Mouse (Mus musculus) embryonic facial prominence, embryonic 13.5 days (tissue): ENCODE data around the gene Elp1. TPM values are rescaled to one million over a fixed set of nuclear protein-coding genes. Genes with fewer than 3 reads are reported as not detected.
A peak's percentile ranks its signal among the peaks of the same experiment; 100 is the strongest.

Experiments
- ATAC-seq: fragments of 200-750 bp; cut with Nextera tagmentation; 2 replicates; pipeline ENCODE4 v1.8.0; 2017; ENCODE audit warnings: low read depth; ENCODE audit not compliant: insufficient number of reproducible peaks, insufficient read depth, low FRiP score, low TSS enrichment
- H3K27ac ChIP-seq: fragments of 300-500 bp; sonication (generic); 2 replicates; pipeline ENCODE4 v1.5.1; 2015; ENCODE audit warnings: moderate library complexity, mild to moderate bottlenecking, inconsistent platforms
- H3K27me3 ChIP-seq: fragments of 300-500 bp; sonication (generic); 2 replicates; pipeline ENCODE4 v1.6.1; 2015; ENCODE audit warnings: mild to moderate bottlenecking, inconsistent platforms
- H3K36me3 ChIP-seq: fragments of 300-500 bp; sonication (generic); 2 replicates; pipeline ENCODE4 v1.6.1; 2015; ENCODE audit warnings: mild to moderate bottlenecking, inconsistent platforms
- H3K4me1 ChIP-seq: fragments of 300-500 bp; sonication (generic); 2 replicates; pipeline ENCODE4 v1.6.1; 2015; ENCODE audit warnings: inconsistent platforms
- H3K4me2 ChIP-seq: fragments of 300-500 bp; sonication (generic); 2 replicates; pipeline ENCODE4 v1.6.1; 2015; ENCODE audit warnings: moderate library complexity, mild to moderate bottlenecking, inconsistent platforms
- H3K4me3 ChIP-seq: fragments of 300-500 bp; sonication (generic); 2 replicates; pipeline ENCODE4 v1.5.1; 2015; ENCODE audit warnings: mild to moderate bottlenecking, inconsistent platforms
- H3K9ac ChIP-seq: fragments of 300-500 bp; sonication (generic); 2 replicates; pipeline ENCODE4 v1.6.1; 2015; ENCODE audit warnings: mild to moderate bottlenecking, inconsistent platforms
- H3K9me3 ChIP-seq: fragments of 300-500 bp; sonication (generic); 2 replicates; pipeline ENCODE4 v1.6.1; 2016; ENCODE audit warnings: inconsistent platforms
- WGBS: fragments of 180-500 bp; shearing (Covaris S2); methylation state at CpG from one replicate; pipeline ENCODE4 v1.1.7; 2015; ENCODE audit warnings: mixed read lengths; 5-methylcytosine and 5-hydroxymethylcytosine counted together
- polyA plus RNA-seq: library from polyadenylated mRNA; unstranded; fragments of >200 nt; fragmentation: Nextera tagmentation; extraction: Ambion mirVana; gene quantifications from 2 replicates; pipeline ENCODE4 v1.2.1, GENCODE M21; 2015

Elp1 gene
- polyA plus RNA-seq, 1 experiment from 2014 or later = 52.2 TPM

DNA sequence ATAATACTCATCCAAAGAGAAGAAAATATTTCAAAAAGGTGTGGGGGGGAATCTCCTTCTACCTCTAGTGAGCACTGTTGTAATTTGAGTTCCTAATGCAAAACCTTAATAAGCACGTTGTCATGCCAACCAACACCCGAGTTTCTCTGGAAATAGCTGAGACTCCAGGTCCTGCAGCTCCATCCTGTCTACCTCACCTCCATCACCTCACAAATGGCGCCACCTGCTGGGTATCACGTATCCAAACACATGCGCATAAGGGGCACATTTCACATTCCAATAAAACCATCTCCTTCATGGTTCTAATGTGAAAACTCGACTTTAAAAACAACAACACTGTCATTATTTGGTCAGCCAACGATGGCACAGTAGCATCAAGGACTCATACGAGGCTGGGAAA is 76.3 kb downstream of the Elp1 start:
- Histone ChIP-seq H3K4me3 (no peak overlapping the region), H3K27me3 (no peaks in the 10 kb centered on the region), H3K27ac (no peak overlapping the region), H3K36me3 (no peaks in the 10 kb centered on the region), H3K4me1 (no peaks in the 10 kb centered on the region), H3K9ac (no peak overlapping the region), H3K9me3 (0 out of 2 replicates have a peak, but pooled peaks cover 3% of the 10 kb centered on the region), H3K4me2 (no peak overlapping the region)
- ATAC-seq = no peak
- 51% methylated on average over 8 of the region's 8 CpGs for WGBS

DNA sequence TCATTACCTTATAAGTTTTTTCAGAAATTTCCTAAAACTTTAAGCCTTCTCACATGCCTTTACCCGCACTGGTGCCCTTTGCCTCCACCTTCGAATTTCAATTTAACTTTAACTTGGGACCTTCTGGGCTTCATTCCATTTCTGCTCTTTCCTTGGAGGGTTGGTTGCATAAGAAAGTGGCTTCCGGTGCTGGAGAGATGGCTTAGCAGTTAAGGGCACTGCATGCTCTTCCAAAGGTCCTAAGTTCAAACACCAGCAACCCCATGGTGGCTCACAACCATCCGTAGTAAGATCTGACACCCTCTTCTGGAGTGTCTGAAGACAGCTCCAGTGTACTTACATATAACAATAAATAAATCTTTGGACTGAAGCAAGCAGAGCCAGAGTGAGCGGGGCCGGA is 78.9 kb downstream of the Elp1 start:
- Histone ChIP-seq H3K9me3 (0 out of 2 replicates have a peak, but pooled peaks cover 3% of the 10 kb centered on the region), H3K9ac (no peak overlapping the region), H3K4me1 (peaks cover 10% of the 10 kb centered on the region; the same call in 1 of the 2 replicates), H3K27me3 (no peaks in the 10 kb centered on the region), H3K4me3 (no peak overlapping the region), H3K27ac (no peak overlapping the region), H3K36me3 (no peaks in the 10 kb centered on the region), H3K4me2 (no peak overlapping the region)
- no peak for ATAC-seq
- 94% methylated on average over 6 of the region's 6 CpGs for WGBS

DNA sequence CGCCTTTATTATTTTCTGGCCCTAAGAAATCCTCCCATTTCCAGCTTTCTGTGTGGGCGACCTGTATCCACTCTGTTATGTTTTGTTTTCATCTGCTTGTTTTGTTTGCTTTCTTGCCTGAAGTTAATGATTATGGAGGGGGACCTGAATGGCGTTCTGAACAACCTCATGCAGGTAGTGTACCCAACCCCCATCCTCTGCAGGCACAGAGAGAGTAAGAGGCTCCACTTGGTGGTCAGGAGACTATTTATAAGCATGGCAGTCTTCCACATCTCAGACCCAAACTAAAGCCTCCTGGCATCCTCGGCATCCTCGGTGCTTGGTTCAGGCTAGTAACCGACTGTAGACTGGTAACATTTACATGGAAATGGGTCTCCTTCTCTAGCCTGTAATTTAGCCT is 79.8 kb downstream of the Elp1 start:
- Histone ChIP-seq H3K27me3 (no peaks in the 10 kb centered on the region), H3K4me2 (no peak overlapping the region), H3K36me3 (no peaks in the 10 kb centered on the region), H3K4me1 (peaks cover 10% of the 10 kb centered on the region; the same call in 1 of the 2 replicates), H3K9ac (no peak overlapping the region), H3K27ac (no peak overlapping the region), H3K9me3 (0 out of 2 replicates have a peak, but pooled peaks cover 1% of the 10 kb centered on the region), H3K4me3 (no peak overlapping the region)
- no peak for ATAC-seq
- WGBS = 71% methylated on average over 6 of the region's 6 CpGs

DNA sequence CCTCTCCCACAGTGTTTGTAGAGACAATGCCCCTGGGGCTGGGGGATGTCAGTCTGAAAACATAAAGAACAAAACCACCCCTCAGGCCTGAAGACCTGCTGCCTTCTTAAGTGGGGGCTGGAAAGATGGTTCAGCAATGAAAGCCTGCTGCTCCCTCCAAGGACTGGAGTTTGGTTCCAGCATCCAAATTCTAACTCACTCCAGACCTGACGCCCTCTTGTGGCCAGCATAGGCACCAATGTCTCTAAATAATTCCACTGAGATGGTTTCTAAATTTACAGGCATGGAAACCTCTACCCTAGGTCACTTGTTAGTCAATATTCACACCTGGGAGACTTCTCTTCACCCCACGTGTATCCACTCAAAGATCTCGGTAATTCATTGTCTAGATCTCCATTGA is 80.7 kb downstream of the Elp1 start:
- WGBS = 28% methylated on average over 3 of the region's 3 CpGs
- no peak overlapping the region for H3K4me3 ChIP-seq
- H3K27me3 ChIP-seq = no peaks in the 10 kb centered on the region
- no peak for ATAC-seq
- no peaks in the 10 kb centered on the region for H3K9me3 ChIP-seq
- H3K4me1 ChIP-seq = peaks cover 10% of the 10 kb centered on the region; the same call in 1 of the 2 replicates
- H3K27ac ChIP-seq = no peak overlapping the region
- H3K9ac ChIP-seq = no peak overlapping the region
- H3K36me3 ChIP-seq = no peaks in the 10 kb centered on the region
- H3K4me2 ChIP-seq = no peak overlapping the region

DNA sequence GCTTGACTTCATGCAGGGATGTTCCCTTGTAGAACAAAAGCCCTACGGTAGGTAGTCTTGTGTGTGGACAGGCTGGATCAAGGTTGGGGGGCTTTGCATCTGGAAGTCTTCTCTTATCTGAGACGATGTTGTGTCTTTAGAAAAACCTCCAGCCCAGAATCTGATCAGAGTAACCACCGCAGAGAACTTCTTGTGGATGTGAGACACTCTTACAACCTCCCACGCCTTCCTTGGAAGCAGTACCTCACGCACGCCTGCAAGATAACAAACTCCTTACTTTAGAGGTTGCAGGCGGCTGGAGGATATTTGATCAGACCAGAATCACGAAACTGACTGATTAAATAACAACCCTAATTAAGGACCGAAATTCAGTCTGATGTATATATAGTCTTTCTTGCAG is 81.7 kb downstream of the Elp1 start:
- peaks cover 10% of the 10 kb centered on the region; the same call in 1 of the 2 replicates for H3K4me1 ChIP-seq
- no peaks in the 10 kb centered on the region for H3K9me3 ChIP-seq
- ATAC-seq = no peak
- no peak overlapping the region for H3K4me3 ChIP-seq
- H3K9ac ChIP-seq = no peak overlapping the region
- 71% methylated on average over 9 of the region's 9 CpGs for WGBS
- H3K27me3 ChIP-seq = no peaks in the 10 kb centered on the region
- no peak overlapping the region for H3K4me2 ChIP-seq
- H3K27ac ChIP-seq = no peak overlapping the region
- no peaks in the 10 kb centered on the region for H3K36me3 ChIP-seq

DNA sequence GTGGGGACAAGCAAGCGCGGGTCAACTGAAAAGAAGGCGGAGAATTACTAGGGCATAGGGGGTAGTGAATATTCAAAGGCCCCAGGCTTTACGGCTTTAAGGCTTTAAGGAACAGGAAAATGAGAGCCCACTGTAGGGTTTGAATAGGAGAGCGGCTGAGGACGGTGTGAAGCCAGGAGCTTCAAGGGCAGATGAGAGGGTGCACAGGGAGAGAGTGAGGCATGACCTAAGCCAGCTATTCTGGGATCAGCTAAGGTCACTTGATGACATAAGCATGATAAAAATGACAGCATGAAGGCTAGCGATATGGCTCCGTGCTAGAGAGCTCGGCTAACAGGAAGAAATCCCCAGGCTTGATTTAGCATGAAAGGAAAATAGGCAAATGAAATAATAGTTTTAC is 82.7 kb downstream of the Elp1 start:
- no peaks in the 10 kb centered on the region for H3K9me3 ChIP-seq
- H3K4me1 ChIP-seq = peaks cover 10% of the 10 kb centered on the region; the same call in 1 of the 2 replicates
- ATAC-seq = no peak
- no peak overlapping the region for H3K9ac ChIP-seq
- WGBS = 57% methylated on average over 9 of the region's 9 CpGs
- no peaks in the 10 kb centered on the region for H3K36me3 ChIP-seq
- no peak overlapping the region for H3K4me2 ChIP-seq
- no peaks in the 10 kb centered on the region for H3K27me3 ChIP-seq
- H3K27ac ChIP-seq = no peak overlapping the region
- H3K4me3 ChIP-seq = no peak overlapping the region

DNA sequence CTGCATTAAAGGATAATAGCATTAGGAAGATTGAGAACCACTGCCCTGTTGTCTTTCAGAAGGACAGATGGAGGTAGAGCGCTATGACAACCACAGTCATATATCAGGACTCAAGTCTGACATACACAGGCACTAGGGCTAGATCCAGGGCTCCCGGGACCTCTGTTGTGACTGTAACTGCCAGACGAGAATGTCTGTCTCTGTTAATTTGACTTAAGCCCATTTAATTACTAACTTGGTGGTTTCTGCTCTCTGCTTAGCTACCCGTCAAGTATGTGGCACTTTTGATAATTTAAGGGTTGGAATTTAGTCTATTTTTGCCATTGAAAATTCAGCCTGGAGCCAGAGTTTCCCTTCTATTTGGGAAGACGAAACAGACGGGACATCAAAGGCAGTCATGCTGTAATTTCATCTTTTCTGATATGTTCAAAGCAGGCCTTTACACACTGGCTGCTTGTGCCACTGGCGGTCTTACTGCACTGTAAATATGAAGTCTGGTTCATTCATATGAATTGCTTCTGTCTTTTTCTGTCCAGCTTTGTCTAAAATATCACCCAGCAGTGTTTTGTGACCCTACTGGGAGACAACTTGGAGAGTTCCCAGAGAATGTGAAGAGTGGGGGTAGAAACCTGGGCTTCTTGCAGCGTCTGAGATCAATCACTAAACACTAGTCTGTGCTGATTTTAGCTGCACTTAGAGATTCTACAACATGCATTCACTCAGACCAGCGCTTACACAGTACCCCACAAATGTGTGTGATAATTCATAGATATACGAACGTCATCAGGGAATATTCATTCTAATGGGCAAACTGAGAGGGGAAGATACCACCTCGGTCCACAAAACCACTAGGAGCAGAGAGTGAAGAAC is 83.3 kb downstream of the Elp1 start:
- no peak for ATAC-seq
- H3K4me2 ChIP-seq = no peak overlapping the region

DNA sequence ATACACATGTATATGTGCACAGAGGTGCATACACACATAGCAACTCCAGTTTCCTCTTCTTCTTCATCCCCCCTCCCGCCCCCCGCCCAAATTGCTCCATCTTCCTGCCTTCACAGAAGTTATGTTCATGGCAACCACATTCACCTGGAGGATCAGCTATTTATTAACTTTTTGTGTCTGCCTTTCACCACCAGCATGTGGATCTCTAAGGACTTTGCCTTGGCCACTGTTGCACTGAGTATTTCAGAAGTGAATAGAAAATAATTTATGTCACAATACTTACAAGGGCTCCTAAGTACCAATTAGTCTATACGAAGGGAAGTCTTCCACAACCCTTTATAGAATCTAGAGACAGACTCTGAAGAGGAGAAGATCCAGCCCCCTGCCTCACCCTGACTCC is 84.2 kb downstream of the Elp1 start:
- no peak for ATAC-seq
- H3K27me3 ChIP-seq = no peaks in the 10 kb centered on the region
- no peaks in the 10 kb centered on the region for H3K9me3 ChIP-seq
- H3K4me1 ChIP-seq = peaks cover 10% of the 10 kb centered on the region; the same call in 1 of the 2 replicates
- no peak overlapping the region for H3K9ac ChIP-seq
- no peak overlapping the region for H3K4me2 ChIP-seq
- no peak overlapping the region for H3K4me3 ChIP-seq
- H3K36me3 ChIP-seq = no peaks in the 10 kb centered on the region
- H3K27ac ChIP-seq = no peak overlapping the region
- 80% methylated on average over 3 of the region's 3 CpGs for WGBS

More for the DNA sequence above, 83.3 kb downstream of the Elp1 start:
- Histone ChIP-seq H3K9ac (no peak overlapping the region), H3K4me1 (peaks cover 10% of the 10 kb centered on the region; the same call in 1 of the 2 replicates), H3K36me3 (no peaks in the 10 kb centered on the region), H3K9me3 (no peaks in the 10 kb centered on the region), H3K4me3 (no peak overlapping the region), H3K27me3 (no peaks in the 10 kb centered on the region), H3K27ac (no peak overlapping the region)
- 46% methylated on average over 12 of the region's 12 CpGs for WGBS

DNA sequence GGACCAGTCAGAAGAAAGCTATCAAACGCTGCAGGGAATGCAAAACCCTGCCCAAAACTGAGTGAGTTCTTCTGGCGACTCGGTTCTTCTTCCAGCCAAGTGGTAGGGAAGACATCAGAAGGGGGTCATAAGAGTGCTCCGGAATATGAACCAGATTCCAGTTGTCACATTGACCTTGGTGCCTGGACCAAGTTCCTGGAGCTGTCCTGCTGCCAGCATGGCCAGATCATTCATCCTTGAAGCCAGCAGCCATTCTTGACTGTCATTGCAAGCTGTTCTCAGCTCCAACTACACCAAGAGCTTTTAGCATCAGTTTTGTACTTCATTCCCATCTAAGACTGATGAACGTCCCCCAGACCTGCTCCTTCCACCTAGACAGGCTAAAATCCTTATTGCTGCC is 85.3 kb downstream of the Elp1 start:
- Histone ChIP-seq H3K9me3 (no peaks in the 10 kb centered on the region), H3K4me3 (no peak overlapping the region), H3K4me2 (no peak overlapping the region), H3K27me3 (no peaks in the 10 kb centered on the region), H3K36me3 (no peaks in the 10 kb centered on the region), H3K27ac (no peak overlapping the region), H3K4me1 (peaks cover 10% of the 10 kb centered on the region; the same call in 1 of the 2 replicates), H3K9ac (no peak overlapping the region)
- 61% methylated on average over 5 of the region's 5 CpGs for WGBS
- ATAC-seq = no peak

DNA sequence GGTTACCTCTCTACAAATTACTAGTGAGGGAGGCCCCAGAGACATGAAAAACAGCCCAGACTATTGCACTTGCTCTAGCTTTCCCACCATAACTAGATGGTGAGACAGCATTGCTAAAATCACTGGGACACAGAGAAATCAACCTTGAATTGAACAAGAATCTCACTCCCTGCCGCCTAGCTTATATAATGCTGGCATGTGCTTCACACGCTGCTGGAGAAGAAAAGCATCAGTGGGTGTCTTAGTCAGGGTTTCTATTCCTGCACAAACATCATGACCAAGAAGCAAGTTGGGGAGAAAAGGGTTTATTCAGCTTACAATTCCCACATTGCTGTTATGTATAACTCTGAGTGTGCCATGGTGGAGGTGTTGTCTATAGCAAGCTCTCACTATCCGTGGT is 89.0 kb downstream of the Elp1 start:
- Histone ChIP-seq H3K9ac (no peak overlapping the region), H3K4me2 (no peak overlapping the region), H3K4me1 (peaks cover 12% of the 10 kb centered on the region), H3K9me3 (no peaks in the 10 kb centered on the region), H3K4me3 (no peak overlapping the region), H3K27ac (no peak overlapping the region), H3K27me3 (no peaks in the 10 kb centered on the region), H3K36me3 (no peaks in the 10 kb centered on the region)
- 83% methylated on average over 3 of the region's 3 CpGs for WGBS
- no peak for ATAC-seq

DNA sequence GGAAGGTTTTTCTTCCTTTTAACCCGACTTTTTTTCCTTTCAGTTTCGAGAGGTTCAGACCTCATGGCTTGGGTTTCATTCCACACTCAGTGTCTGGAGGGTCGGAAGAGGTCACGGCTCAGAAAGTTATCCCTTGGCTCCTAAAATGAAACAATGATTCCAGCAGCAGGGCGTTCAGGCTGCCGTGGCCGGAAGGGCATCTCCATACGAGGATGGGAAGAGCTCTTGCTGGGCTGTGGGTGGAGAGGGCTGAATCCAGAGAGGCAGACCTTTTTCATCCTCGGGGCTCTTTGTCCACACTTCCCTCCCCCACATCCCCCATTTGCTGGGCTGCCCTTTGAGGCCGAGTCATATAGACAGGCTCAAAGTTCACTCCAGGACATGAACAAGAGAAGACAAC is 99.9 kb downstream of the Elp1 start:
- WGBS = 7% methylated on average over 10 of the region's 10 CpGs
- Histone ChIP-seq H3K4me2 (peak overlapping the region; percentile 34), H3K27ac (no peak overlapping the region), H3K4me3 (no peak overlapping the region), H3K9ac (no peak overlapping the region), H3K36me3 (no peaks in the 10 kb centered on the region), H3K4me1 (peaks cover 8% of the 10 kb centered on the region; the same call in 1 of the 2 replicates), H3K27me3 (no peaks in the 10 kb centered on the region), H3K9me3 (no peaks in the 10 kb centered on the region)
- no peak for ATAC-seq
